Comparison of ENCODE assay signal across 10 mouse cellular contexts in genomic region chr2:97478175-97478924, GRCm38 (mm10).
DNase-seq lines count a peak whose midpoint lies in the region; ATAC-seq lines count a peak whose summit lies in the region.
"Had no signal": no experiment of that assay in that cellular context is flagged by ENCODE, and none has a peak within 500 bp of the region (broad histone marks: within the 10 kb centered on the region; RNA-seq: fewer than 3 reads in every experiment).

No protein-coding gene starts in this region.

- ATAC-seq in cerebellum, adult (ENCODE audit: insufficient number of reproducible peaks, low FRiP score, low TSS enrichment), result peak; percentile 61; the same call in 1 of the 2 replicates

- DNase-seq in cerebellum, adult 11-12 months, result no peak
- peak; percentile 43 to 55 for DNase-seq in right cerebral cortex, postnatal 10 days (ENCODE audit: low spot score in 2 of 2)
- DNase-seq in right cerebral cortex, postnatal 36 days (ENCODE audit: low spot score in 2 of 2), result no peak
- DNase-seq in layer of hippocampus, adult 8-10 months (ENCODE audit: low spot score in 2 of 2), result peak; percentile 37 to 42
- DNase-seq in retina, postnatal 1 day, result peak; percentile 95
- no peak for DNase-seq in urinary bladder, postnatal 14 days (ENCODE audit: low spot score)
- no peak for DNase-seq in testis, postnatal 14 days (ENCODE audit: low spot score)
- DNase-seq: kidney, adult 9 months; liver, embryonic 13.5 days had no signal

Comparison
In these comparisons a context has a peak if more than half of its experiments do, and no peak if none do; other contexts are left out.
1. DNase-seq: peak in right cerebral cortex, postnatal 10 days (2 of 2), layer of hippocampus, adult 8-10 months (2 of 2) and retina, postnatal 1 day (single experiment); none in cerebellum, adult 11-12 months (single experiment), right cerebral cortex, postnatal 36 days (0 of 2), urinary bladder, postnatal 14 days (single experiment) and testis, postnatal 14 days (single experiment).